Mouse (Mus musculus): ENCODE results near the gene Pde6h. TPM values are rescaled to one million over a fixed set of nuclear protein-coding genes. Genes with fewer than 3 reads are reported as not detected.
"Not testable (repeated sequence)": the region's sequence is repeated elsewhere in the genome, so short reads cannot be mapped to it uniquely, and the experiment has no call there.

Pde6h gene
- 2.2 and 6.5 TPM in 2 replicates for polyA plus RNA-seq (2012; rRNA removed)

GRCm38 (mm10) chr6:136923532-136923931, at the start of gene Pde6h:
Gene Pde6h, plus strand, starts transcription at chr6:136923832.
- Histone ChIP-seq H3K27me3 (ENCODE audit: control insufficient read depth, insufficient read depth, low read length) (no peaks in the 10 kb centered on the region), H3K4me1 (ENCODE audit: control insufficient read depth, insufficient read depth, low read length) (no peaks in the 10 kb centered on the region), H3K27ac (ENCODE audit: control insufficient read depth, insufficient read depth, low read depth, low read length) (no peak within 1 kb of the TSS), H3K36me3 (ENCODE audit: control insufficient read depth, insufficient read depth, low read length) (no peaks in the 10 kb centered on the region), H3K4me3 (ENCODE audit: control insufficient read depth, low read depth, low read length) (no peak within 1 kb of the TSS)
- TF ChIP-seq CTCF (IDR thresholded peaks at IDR 0.05; ENCODE audit: control insufficient read depth, insufficient read depth, insufficient replicate concordance, low read depth, low read length), result no peak
- TF ChIP-seq POLR2A (IDR thresholded peaks at IDR 0.05; ENCODE audit: control insufficient read depth, low read depth, low read length), result no peak

- Histone ChIP-seq H3K4me3 (ENCODE audit: control insufficient read depth, low read depth, low read length) (no peak overlapping the region), H3K27ac (ENCODE audit: control insufficient read depth, insufficient read depth, low read depth, low read length) (no peak overlapping the region), H3K36me3 (ENCODE audit: control insufficient read depth, insufficient read depth, low read length) (no peaks in the 10 kb centered on the region), H3K4me1 (ENCODE audit: control insufficient read depth, insufficient read depth, low read length) (no peaks in the 10 kb centered on the region), H3K27me3 (ENCODE audit: control insufficient read depth, insufficient read depth, low read length) (no peaks in the 10 kb centered on the region)
- TF ChIP-seq POLR2A (IDR thresholded peaks at IDR 0.05; ENCODE audit: control insufficient read depth, low read depth, low read length), result no peak
- TF ChIP-seq CTCF (IDR thresholded peaks at IDR 0.05; ENCODE audit: control insufficient read depth, insufficient read depth, insufficient replicate concordance, low read depth, low read length), result no peak
Observed at GRCm38 (mm10) chr6:136874599-136874998, 49.0 kb upstream of the Pde6h start.

GRCm38 (mm10) chr6:136875670-136876069, 48.0 kb upstream of the Pde6h start, which contains the start of gene Mgp:
Gene Mgp, minus strand, starts transcription at chr6:136875823.
- no peaks in the 10 kb centered on the region for H3K4me1 ChIP-seq (ENCODE audit: control insufficient read depth, insufficient read depth, low read length)
- H3K27me3 ChIP-seq (ENCODE audit: control insufficient read depth, insufficient read depth, low read length), result no peaks in the 10 kb centered on the region
- TF ChIP-seq CTCF (IDR thresholded peaks at IDR 0.05; ENCODE audit: control insufficient read depth, insufficient read depth, insufficient replicate concordance, low read depth, low read length) (no peak), POLR2A (IDR thresholded peaks at IDR 0.05; ENCODE audit: control insufficient read depth, low read depth, low read length) (peak; percentile 45; the same call in 1 of the 2 replicates)
- H3K4me3 ChIP-seq (ENCODE audit: control insufficient read depth, low read depth, low read length), result peak within 1 kb of the TSS; percentile 48
- H3K27ac ChIP-seq (ENCODE audit: control insufficient read depth, insufficient read depth, low read depth, low read length), result 0 out of 2 replicates have a peak within 1 kb of the TSS, but pooled peaks have one; percentile 25
- no peaks in the 10 kb centered on the region for H3K36me3 ChIP-seq (ENCODE audit: control insufficient read depth, insufficient read depth, low read length)

DNA sequence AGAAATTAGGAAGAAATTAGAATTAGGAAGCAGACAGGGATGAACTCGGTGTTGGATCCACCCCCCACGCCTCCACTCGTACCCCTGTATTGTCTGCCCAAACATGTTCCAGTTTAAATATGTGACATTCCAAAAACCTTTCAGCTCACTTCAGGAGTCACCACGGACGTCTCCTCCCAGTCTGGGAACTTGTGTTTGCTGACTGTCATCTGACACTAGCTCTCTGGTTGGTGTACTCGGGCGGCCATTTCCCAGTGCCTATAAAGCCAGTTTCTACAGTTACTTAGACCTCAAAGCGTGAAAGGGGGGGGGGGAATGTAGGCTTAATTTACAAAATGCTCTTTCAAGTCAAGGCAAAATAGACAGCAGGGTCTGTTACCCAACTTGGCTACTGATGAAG, 42.0 kb upstream of the Pde6h start:
- Histone ChIP-seq H3K36me3 (ENCODE audit: control insufficient read depth, insufficient read depth, low read length) (no peaks in the 10 kb centered on the region), H3K4me3 (ENCODE audit: control insufficient read depth, low read depth, low read length) (no peak overlapping the region), H3K27me3 (ENCODE audit: control insufficient read depth, insufficient read depth, low read length) (no peaks in the 10 kb centered on the region), H3K27ac (ENCODE audit: control insufficient read depth, insufficient read depth, low read depth, low read length) (no peak overlapping the region), H3K4me1 (ENCODE audit: control insufficient read depth, insufficient read depth, low read length) (no peaks in the 10 kb centered on the region)
- TF ChIP-seq POLR2A (IDR thresholded peaks at IDR 0.05; ENCODE audit: control insufficient read depth, low read depth, low read length) (no peak), CTCF (IDR thresholded peaks at IDR 0.05; ENCODE audit: control insufficient read depth, insufficient read depth, insufficient replicate concordance, low read depth, low read length) (no peak)

DNA sequence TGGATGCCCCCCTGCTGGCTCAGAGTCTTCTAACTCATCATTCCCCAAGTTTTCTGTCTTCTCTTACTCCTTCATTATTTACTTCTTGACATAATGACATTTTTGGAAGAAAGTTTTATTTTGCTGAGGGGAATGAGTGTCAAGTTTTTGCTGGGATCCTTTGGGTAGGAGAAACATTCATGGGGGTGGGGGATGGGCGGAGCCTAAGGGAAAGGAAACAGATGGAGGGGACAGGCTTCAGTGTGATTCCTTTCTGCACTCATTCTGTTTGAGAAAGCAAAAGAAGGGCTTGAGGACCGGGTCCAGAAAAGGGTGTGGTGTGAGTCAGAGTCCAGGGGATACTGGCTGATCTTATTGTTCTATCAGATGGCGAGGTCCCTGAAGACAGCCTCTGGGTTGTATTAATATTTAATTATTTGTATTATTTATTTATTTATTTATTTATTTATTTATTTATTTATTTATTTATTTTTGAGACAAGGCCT, 40.2 kb upstream of the Pde6h start:
- Histone ChIP-seq H3K27ac (ENCODE audit: control insufficient read depth, insufficient read depth, low read depth, low read length) (no peak overlapping the region), H3K27me3 (ENCODE audit: control insufficient read depth, insufficient read depth, low read length) (no peaks in the 10 kb centered on the region), H3K4me3 (ENCODE audit: control insufficient read depth, low read depth, low read length) (no peak overlapping the region), H3K4me1 (ENCODE audit: control insufficient read depth, insufficient read depth, low read length) (no peaks in the 10 kb centered on the region), H3K36me3 (ENCODE audit: control insufficient read depth, insufficient read depth, low read length) (no peaks in the 10 kb centered on the region)
- TF ChIP-seq POLR2A (IDR thresholded peaks at IDR 0.05; ENCODE audit: control insufficient read depth, low read depth, low read length), result no peak
- TF ChIP-seq CTCF (IDR thresholded peaks at IDR 0.05; ENCODE audit: control insufficient read depth, insufficient read depth, insufficient replicate concordance, low read depth, low read length), result no peak

- no peak overlapping the region for H3K27ac ChIP-seq (ENCODE audit: control insufficient read depth, insufficient read depth, low read depth, low read length)
- H3K27me3 ChIP-seq (ENCODE audit: control insufficient read depth, insufficient read depth, low read length), result no peaks in the 10 kb centered on the region
Observed at GRCm38 (mm10) chr6:136883961-136884360, 39.7 kb upstream of the Pde6h start.

DNA sequence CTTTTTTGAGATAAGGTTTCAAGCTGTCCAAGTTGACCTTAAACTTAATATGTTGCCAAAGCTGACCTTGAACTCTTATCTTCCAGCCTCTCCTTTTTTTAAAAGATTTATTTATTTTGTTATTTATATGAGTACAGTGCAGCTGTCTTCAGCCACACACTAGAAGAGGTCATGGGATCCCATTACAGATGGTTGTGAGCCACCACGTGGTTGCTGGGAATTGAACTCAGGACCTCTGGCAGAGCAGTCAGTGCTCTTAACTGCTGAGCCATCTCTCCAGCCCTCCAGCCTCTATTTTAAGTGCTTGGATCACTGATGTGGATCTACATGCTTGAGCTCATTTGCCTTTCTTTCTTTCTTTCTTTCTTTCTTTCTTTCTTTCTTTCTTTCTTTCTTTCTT, 38.9 kb upstream of the Pde6h start:
- not testable (repeated sequence) for H3K27me3 ChIP-seq (ENCODE audit: control insufficient read depth, insufficient read depth, low read length); H3K4me1 ChIP-seq (ENCODE audit: control insufficient read depth, insufficient read depth, low read length); H3K27ac ChIP-seq (ENCODE audit: control insufficient read depth, insufficient read depth, low read depth, low read length); H3K4me3 ChIP-seq (ENCODE audit: control insufficient read depth, low read depth, low read length); H3K36me3 ChIP-seq (ENCODE audit: control insufficient read depth, insufficient read depth, low read length)

More at GRCm38 (mm10) chr6:136883961-136884360, 39.7 kb upstream of the Pde6h start:
- Histone ChIP-seq H3K36me3 (ENCODE audit: control insufficient read depth, insufficient read depth, low read length) (no peaks in the 10 kb centered on the region), H3K4me1 (ENCODE audit: control insufficient read depth, insufficient read depth, low read length) (no peaks in the 10 kb centered on the region), H3K4me3 (ENCODE audit: control insufficient read depth, low read depth, low read length) (no peak overlapping the region)
- TF ChIP-seq POLR2A (IDR thresholded peaks at IDR 0.05; ENCODE audit: control insufficient read depth, low read depth, low read length) (no peak), CTCF (IDR thresholded peaks at IDR 0.05; ENCODE audit: control insufficient read depth, insufficient read depth, insufficient replicate concordance, low read depth, low read length) (no peak)

DNA sequence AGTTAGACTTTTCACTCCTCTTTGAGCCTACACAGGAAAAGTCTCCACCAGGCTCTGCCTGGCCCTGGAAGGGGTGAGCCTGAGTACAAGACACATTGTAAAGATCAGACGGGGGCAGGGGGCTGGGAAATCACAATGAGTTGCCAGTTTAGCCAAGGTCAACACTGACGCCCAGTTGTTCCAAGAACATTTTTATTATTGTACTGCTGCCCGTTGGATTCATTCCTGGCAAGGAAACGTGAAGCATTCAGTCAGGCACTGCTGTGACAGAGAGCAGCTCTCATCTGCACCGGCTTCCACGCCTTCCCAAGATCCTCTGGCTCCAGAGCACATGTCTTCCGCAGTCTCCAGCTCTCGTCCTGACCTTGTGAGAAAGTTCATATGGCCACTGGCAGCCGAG, 35.8 kb upstream of the Pde6h start:
- Histone ChIP-seq H3K4me1 (ENCODE audit: control insufficient read depth, insufficient read depth, low read length) (no peaks in the 10 kb centered on the region), H3K27ac (ENCODE audit: control insufficient read depth, insufficient read depth, low read depth, low read length) (peak overlapping the region; percentile 76), H3K36me3 (ENCODE audit: control insufficient read depth, insufficient read depth, low read length) (no peaks in the 10 kb centered on the region), H3K4me3 (ENCODE audit: control insufficient read depth, low read depth, low read length) (no peak overlapping the region), H3K27me3 (ENCODE audit: control insufficient read depth, insufficient read depth, low read length) (no peaks in the 10 kb centered on the region)
- TF ChIP-seq POLR2A (IDR thresholded peaks at IDR 0.05; ENCODE audit: control insufficient read depth, low read depth, low read length), result no peak
- no peak for TF ChIP-seq CTCF (IDR thresholded peaks at IDR 0.05; ENCODE audit: control insufficient read depth, insufficient read depth, insufficient replicate concordance, low read depth, low read length)

Measured in testis, adult 2 months (tissue).